Mouse (Mus musculus) intestine, embryonic 15.5 days (tissue): Measurements from ENCODE around the gene Hsd17b14. TPM values are rescaled to one million over a fixed set of nuclear protein-coding genes. Genes with fewer than 3 reads are reported as not detected.
A peak's percentile ranks its signal among the peaks of the same experiment; 100 is the strongest.

Experiments
- ATAC-seq: fragments of 200-750 bp; cut with Nextera tagmentation; 2 replicates; pipeline ENCODE4 v1.8.0; 2017; ENCODE audit warnings: moderate TSS enrichment, moderate library complexity
- H3K27ac ChIP-seq: fragments of 300-500 bp; sonication (generic); 2 replicates; pipeline ENCODE4 v1.5.1; 2015; ENCODE audit warnings: mild to moderate bottlenecking, inconsistent platforms
- H3K27me3 ChIP-seq: fragments of 300-500 bp; sonication (generic); replicated peaks from 2 replicates; pipeline ENCODE4 v1.6.1; 2015; ENCODE audit warnings: inconsistent platforms
- H3K36me3 ChIP-seq: fragments of 300-500 bp; sonication (generic); 2 replicates; pipeline ENCODE4 v1.6.1; 2015; ENCODE audit warnings: inconsistent platforms
- H3K4me1 ChIP-seq: fragments of 300-500 bp; sonication (generic); replicated peaks from 2 replicates; pipeline ENCODE4 v1.6.1; 2015; ENCODE audit warnings: inconsistent platforms
- H3K4me2 ChIP-seq: fragments of 300-500 bp; sonication (generic); replicated peaks from 2 replicates; pipeline ENCODE4 v1.6.1; 2015; ENCODE audit warnings: mild to moderate bottlenecking, inconsistent platforms
- H3K4me3 ChIP-seq: fragments of 300-500 bp; sonication (generic); replicated peaks from 2 replicates; pipeline ENCODE4 v1.5.1; 2015; ENCODE audit warnings: inconsistent platforms
- H3K9ac ChIP-seq: fragments of 300-500 bp; sonication (generic); 2 replicates; pipeline ENCODE4 v1.6.1; 2015; ENCODE audit warnings: inconsistent platforms
- H3K9me3 ChIP-seq: fragments of 300-500 bp; sonication (generic); 2 replicates; pipeline ENCODE4 v1.6.1; 2016; ENCODE audit warnings: inconsistent platforms
- WGBS: fragments of 180-500 bp; shearing (Covaris S2); methylation state at CpG from one replicate; pipeline ENCODE4 v1.1.7; 2015; 5-methylcytosine and 5-hydroxymethylcytosine counted together
- polyA plus RNA-seq: library from polyadenylated mRNA; unstranded; fragments of >200 nt; fragmentation: Nextera tagmentation; extraction: Ambion mirVana; gene quantifications from 2 replicates; pipeline ENCODE4 v1.2.1, GENCODE M21; 2015

Gene Hsd17b14
- polyA plus RNA-seq, 1 experiment from 2014 or later = 2.8 TPM

GRCm38 (mm10) chr7:45573954-45574353, 19.3 kb downstream of the Hsd17b14 start:
- no peaks in the 10 kb centered on the region for H3K27me3 ChIP-seq
- H3K9me3 ChIP-seq = no peaks in the 10 kb centered on the region
- no peak overlapping the region for H3K27ac ChIP-seq
- H3K9ac ChIP-seq = no peak overlapping the region
- no peak for ATAC-seq
- WGBS = 67% methylated on average over 8 of the region's 8 CpGs
- H3K36me3 ChIP-seq = 0 out of 2 replicates have a peak, but pooled peaks cover 5% of the 10 kb centered on the region
- peaks cover 13% of the 10 kb centered on the region for H3K4me1 ChIP-seq
- peak overlapping the region; percentile 53 for H3K4me2 ChIP-seq
- H3K4me3 ChIP-seq = peak overlapping the region; percentile 27; the same call in 1 of the 2 replicates

- Histone ChIP-seq H3K36me3 (0 out of 2 replicates have a peak, but pooled peaks cover 5% of the 10 kb centered on the region), H3K4me2 (peak overlapping the region; percentile 53), H3K4me1 (peaks cover 12% of the 10 kb centered on the region), H3K9ac (peak overlapping the region; percentile 18; the same call in 1 of the 2 replicates), H3K27ac (peak overlapping the region; percentile 58), H3K9me3 (no peaks in the 10 kb centered on the region), H3K27me3 (no peaks in the 10 kb centered on the region), H3K4me3 (peak overlapping the region; percentile 27)
- peak; percentile 83 for ATAC-seq
- WGBS = 72% methylated on average over 15 of the region's 15 CpGs
Observed at GRCm38 (mm10) chr7:45574472-45575379, 20.0 kb downstream of the Hsd17b14 start.

- H3K9ac ChIP-seq = no peak overlapping the region
- no peaks in the 10 kb centered on the region for H3K9me3 ChIP-seq
- peaks cover 9% of the 10 kb centered on the region for H3K36me3 ChIP-seq
- 94% methylated on average over 6 of the region's 6 CpGs for WGBS
- H3K27me3 ChIP-seq = no peaks in the 10 kb centered on the region
- H3K27ac ChIP-seq = no peak overlapping the region
- ATAC-seq = no peak
- H3K4me2 ChIP-seq = no peak overlapping the region
- H3K4me3 ChIP-seq = no peak overlapping the region
- 0 out of 2 replicates have a peak, but pooled peaks cover 4% of the 10 kb centered on the region for H3K4me1 ChIP-seq
Observed at GRCm38 (mm10) chr7:45585923-45586322, 31.2 kb downstream of the Hsd17b14 start.

- WGBS = 93% methylated on average over 23 of the region's 23 CpGs
- Histone ChIP-seq H3K4me2 (no peak overlapping the region), H3K36me3 (peaks cover 9% of the 10 kb centered on the region), H3K27ac (no peak overlapping the region), H3K9ac (no peak overlapping the region), H3K9me3 (no peaks in the 10 kb centered on the region), H3K27me3 (no peaks in the 10 kb centered on the region), H3K4me1 (0 out of 2 replicates have a peak, but pooled peaks cover 4% of the 10 kb centered on the region), H3K4me3 (no peak overlapping the region)
- no peak for ATAC-seq
Observed at GRCm38 (mm10) chr7:45587631-45588592, 33.2 kb downstream of the Hsd17b14 start.

- peak; percentile 97 for ATAC-seq
- WGBS = 3% methylated on average over 19 of the region's 19 CpGs
- 0 out of 2 replicates have a peak, but pooled peaks cover 4% of the 10 kb centered on the region for H3K4me1 ChIP-seq
- no peak overlapping the region for H3K27ac ChIP-seq
- no peaks in the 10 kb centered on the region for H3K9me3 ChIP-seq
- H3K36me3 ChIP-seq = peaks cover 9% of the 10 kb centered on the region
- H3K4me2 ChIP-seq = peak overlapping the region; percentile 53
- H3K4me3 ChIP-seq = peak overlapping the region; percentile 31
- H3K9ac ChIP-seq = no peak overlapping the region
- no peaks in the 10 kb centered on the region for H3K27me3 ChIP-seq
Observed at GRCm38 (mm10) chr7:45589173-45589572, 34.5 kb downstream of the Hsd17b14 start.

GRCm38 (mm10) chr7:45589898-45590297, 35.2 kb downstream of the Hsd17b14 start:
- Histone ChIP-seq H3K4me3 (no peak overlapping the region), H3K27ac (no peak overlapping the region), H3K4me1 (0 out of 2 replicates have a peak, but pooled peaks cover 4% of the 10 kb centered on the region), H3K9me3 (no peaks in the 10 kb centered on the region), H3K4me2 (peak overlapping the region; percentile 53; the same call in 1 of the 2 replicates), H3K36me3 (peaks cover 9% of the 10 kb centered on the region), H3K9ac (no peak overlapping the region), H3K27me3 (no peaks in the 10 kb centered on the region)
- ATAC-seq = no peak
- 93% methylated on average over 5 of the region's 5 CpGs for WGBS

GRCm38 (mm10) chr7:45590874-45591273, 36.2 kb downstream of the Hsd17b14 start:
- Histone ChIP-seq H3K36me3 (peaks cover 2% of the 10 kb centered on the region; the same call in 1 of the 2 replicates), H3K27ac (no peak overlapping the region), H3K9ac (no peak overlapping the region), H3K4me3 (no peak overlapping the region), H3K9me3 (no peaks in the 10 kb centered on the region), H3K4me1 (0 out of 2 replicates have a peak, but pooled peaks cover 4% of the 10 kb centered on the region), H3K27me3 (no peaks in the 10 kb centered on the region), H3K4me2 (no peak overlapping the region)
- WGBS = 63% methylated on average over 3 of the region's 3 CpGs
- ATAC-seq = no peak

GRCm38 (mm10) chr7:45591880-45592279, 37.2 kb downstream of the Hsd17b14 start:
- no peak overlapping the region for H3K27ac ChIP-seq
- no peak for ATAC-seq
- 73% methylated on average over 7 of the region's 7 CpGs for WGBS
- H3K9ac ChIP-seq = no peak overlapping the region
- no peaks in the 10 kb centered on the region for H3K9me3 ChIP-seq
- no peaks in the 10 kb centered on the region for H3K27me3 ChIP-seq
- H3K4me1 ChIP-seq = 0 out of 2 replicates have a peak, but pooled peaks cover 4% of the 10 kb centered on the region
- no peak overlapping the region for H3K4me3 ChIP-seq
- H3K4me2 ChIP-seq = no peak overlapping the region
- no peaks in the 10 kb centered on the region for H3K36me3 ChIP-seq

GRCm38 (mm10) chr7:45593118-45593815, 38.6 kb downstream of the Hsd17b14 start:
- Histone ChIP-seq H3K4me3 (no peak overlapping the region), H3K9me3 (no peaks in the 10 kb centered on the region), H3K4me1 (0 out of 2 replicates have a peak, but pooled peaks cover 4% of the 10 kb centered on the region), H3K36me3 (no peaks in the 10 kb centered on the region), H3K4me2 (no peak overlapping the region), H3K27me3 (no peaks in the 10 kb centered on the region), H3K27ac (no peak overlapping the region), H3K9ac (no peak overlapping the region)
- 22% methylated on average over 10 of the region's 10 CpGs for WGBS
- no peak for ATAC-seq

- 78% methylated on average over 4 of the region's 4 CpGs for WGBS
- Histone ChIP-seq H3K4me1 (peaks cover 9% of the 10 kb centered on the region), H3K4me2 (no peak overlapping the region), H3K36me3 (no peaks in the 10 kb centered on the region), H3K4me3 (no peak overlapping the region), H3K27me3 (no peaks in the 10 kb centered on the region), H3K9ac (no peak overlapping the region), H3K9me3 (no peaks in the 10 kb centered on the region), H3K27ac (no peak overlapping the region)
- no peak for ATAC-seq
Observed at GRCm38 (mm10) chr7:45595176-45595575, 40.5 kb downstream of the Hsd17b14 start.

GRCm38 (mm10) chr7:45596107-45596506, 41.4 kb downstream of the Hsd17b14 start:
- H3K27me3 ChIP-seq = no peaks in the 10 kb centered on the region
- no peaks in the 10 kb centered on the region for H3K9me3 ChIP-seq
- peaks cover 9% of the 10 kb centered on the region for H3K4me1 ChIP-seq
- no peaks in the 10 kb centered on the region for H3K36me3 ChIP-seq
- H3K4me3 ChIP-seq = no peak overlapping the region
- H3K9ac ChIP-seq = no peak overlapping the region
- H3K4me2 ChIP-seq = no peak overlapping the region
- ATAC-seq = no peak
- WGBS = 97% methylated on average over 1 of the region's 1 CpGs
- no peak overlapping the region for H3K27ac ChIP-seq
